Mouse (Mus musculus): ENCODE results near the gene Itgb3bp. TPM values are rescaled to one million over a fixed set of nuclear protein-coding genes. Genes with fewer than 3 reads are reported as not detected.

The Itgb3bp gene
- polyA plus RNA-seq, 1 experiment from 2014 or later: 36.0 TPM

DNA sequence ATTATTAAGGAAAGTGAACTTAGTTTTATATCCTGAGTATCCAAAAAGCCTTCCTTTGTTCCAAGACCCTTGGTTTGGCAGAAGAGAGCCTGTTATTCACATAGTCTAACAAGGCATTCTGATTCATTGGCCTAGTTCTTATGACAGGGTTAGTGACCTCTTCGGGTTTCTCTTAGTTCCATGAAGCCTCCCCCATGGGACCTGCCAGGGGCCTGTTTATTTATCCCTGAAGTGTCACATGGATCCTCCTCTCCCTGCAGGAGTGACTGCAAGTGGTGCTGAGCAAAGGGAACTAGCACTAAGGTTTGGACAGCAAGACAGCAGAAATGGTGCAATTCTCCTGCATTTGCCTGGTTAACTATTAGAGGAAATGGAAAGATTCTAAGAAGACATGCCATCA is 156.6 kb downstream of the Itgb3bp start:
- Histone ChIP-seq H3K4me2 (ENCODE audit: low read length) (no peak overlapping the region), H3K9me3 (ENCODE audit: control insufficient read depth, low read length) (no peaks in the 10 kb centered on the region), H3K4me1 (ENCODE audit: control insufficient read depth in 2 of 2, insufficient read depth in 2 of 2, low read length in 2 of 2) (no peaks in the 10 kb centered on the region), H3K9ac (ENCODE audit: low read length) (no peak overlapping the region), H3K4me3 (ENCODE audit: control insufficient read depth in 1 of 2, insufficient read depth in 1 of 2, low read depth in 1 of 2, low read length in 2 of 2) (no peak overlapping the region), H3K27ac (replicated peaks in 1 of 2; ENCODE audit: control insufficient read depth in 1 of 2, insufficient read depth in 1 of 2, low read depth in 2 of 2, low read length in 2 of 2) (no peak overlapping the region), H3K27me3 (ENCODE audit: control insufficient read depth, insufficient read depth, low read length) (no peaks in the 10 kb centered on the region), H3K36me3 (ENCODE audit: control insufficient read depth, insufficient read depth, low read length) (no peaks in the 10 kb centered on the region)
- no peak for ATAC-seq (ENCODE audit: insufficient number of reproducible peaks, insufficient read depth, low FRiP score, low read depth)
- WGBS: 44% methylated on average over 1 of the region's 1 CpGs

DNA sequence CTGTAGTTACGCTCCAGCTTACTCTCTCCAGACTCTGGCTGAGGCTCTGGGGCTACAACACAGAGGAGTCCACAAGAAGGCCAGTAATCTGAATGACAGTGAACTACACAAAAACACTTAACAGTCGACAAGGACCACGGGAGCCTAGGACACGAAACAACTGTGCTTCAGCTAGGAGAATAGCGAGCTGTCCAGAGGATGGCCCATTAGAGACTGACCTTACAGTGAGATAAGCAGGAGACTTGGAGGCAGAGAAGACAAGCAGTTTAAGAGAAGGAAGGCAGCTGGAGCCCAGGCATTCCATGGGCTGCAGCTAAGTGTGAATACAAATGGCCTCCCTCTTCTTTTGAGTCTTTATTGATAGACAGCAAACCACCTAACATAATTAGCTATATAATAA is 159.1 kb downstream of the Itgb3bp start:
- WGBS: 44% methylated on average over 5 of the region's 5 CpGs
- Histone ChIP-seq H3K36me3 (ENCODE audit: control insufficient read depth, insufficient read depth, low read length) (no peaks in the 10 kb centered on the region), H3K9me3 (ENCODE audit: control insufficient read depth, low read length) (no peaks in the 10 kb centered on the region), H3K27ac (replicated peaks in 1 of 2; ENCODE audit: control insufficient read depth in 1 of 2, insufficient read depth in 1 of 2, low read depth in 2 of 2, low read length in 2 of 2) (no peak overlapping the region), H3K4me3 (ENCODE audit: control insufficient read depth in 1 of 2, insufficient read depth in 1 of 2, low read depth in 1 of 2, low read length in 2 of 2) (no peak overlapping the region), H3K27me3 (ENCODE audit: control insufficient read depth, insufficient read depth, low read length) (no peaks in the 10 kb centered on the region), H3K9ac (ENCODE audit: low read length) (no peak overlapping the region), H3K4me1 (ENCODE audit: control insufficient read depth in 2 of 2, insufficient read depth in 2 of 2, low read length in 2 of 2) (no peaks in the 10 kb centered on the region), H3K4me2 (ENCODE audit: low read length) (no peak overlapping the region)
- ATAC-seq (ENCODE audit: insufficient number of reproducible peaks, insufficient read depth, low FRiP score, low read depth): no peak

DNA sequence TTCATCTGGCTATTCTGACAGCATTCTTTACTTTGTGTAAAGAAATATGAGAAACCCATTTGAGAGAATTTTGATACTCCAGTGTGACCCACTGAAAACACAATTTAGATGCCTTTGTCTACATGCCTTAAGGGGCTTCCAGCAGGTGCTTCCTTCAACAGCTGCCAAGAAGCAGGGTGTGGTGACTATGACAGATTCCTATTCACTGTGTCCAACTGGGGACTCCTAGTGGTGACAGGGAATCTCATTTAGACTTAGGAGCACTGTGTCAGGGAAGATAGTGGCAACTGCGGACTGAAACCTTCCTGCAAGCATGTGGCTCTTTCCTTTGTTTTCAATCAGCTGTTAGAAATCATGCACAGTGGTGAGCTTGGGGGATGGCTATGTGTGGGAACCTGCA is 162.9 kb downstream of the Itgb3bp start:
- Histone ChIP-seq H3K9me3 (ENCODE audit: control insufficient read depth, low read length) (no peaks in the 10 kb centered on the region), H3K4me1 (ENCODE audit: control insufficient read depth in 2 of 2, insufficient read depth in 2 of 2, low read length in 2 of 2) (no peaks in the 10 kb centered on the region), H3K9ac (ENCODE audit: low read length) (no peak overlapping the region), H3K27me3 (ENCODE audit: control insufficient read depth, insufficient read depth, low read length) (no peaks in the 10 kb centered on the region), H3K36me3 (ENCODE audit: control insufficient read depth, insufficient read depth, low read length) (no peaks in the 10 kb centered on the region), H3K4me2 (ENCODE audit: low read length) (no peak overlapping the region), H3K4me3 (ENCODE audit: control insufficient read depth in 1 of 2, insufficient read depth in 1 of 2, low read depth in 1 of 2, low read length in 2 of 2) (no peak overlapping the region), H3K27ac (replicated peaks in 1 of 2; ENCODE audit: control insufficient read depth in 1 of 2, insufficient read depth in 1 of 2, low read depth in 2 of 2, low read length in 2 of 2) (no peak overlapping the region)
- no peak for ATAC-seq (ENCODE audit: insufficient number of reproducible peaks, insufficient read depth, low FRiP score, low read depth)
- WGBS: 23% methylated on average over 1 of the region's 1 CpGs

DNA sequence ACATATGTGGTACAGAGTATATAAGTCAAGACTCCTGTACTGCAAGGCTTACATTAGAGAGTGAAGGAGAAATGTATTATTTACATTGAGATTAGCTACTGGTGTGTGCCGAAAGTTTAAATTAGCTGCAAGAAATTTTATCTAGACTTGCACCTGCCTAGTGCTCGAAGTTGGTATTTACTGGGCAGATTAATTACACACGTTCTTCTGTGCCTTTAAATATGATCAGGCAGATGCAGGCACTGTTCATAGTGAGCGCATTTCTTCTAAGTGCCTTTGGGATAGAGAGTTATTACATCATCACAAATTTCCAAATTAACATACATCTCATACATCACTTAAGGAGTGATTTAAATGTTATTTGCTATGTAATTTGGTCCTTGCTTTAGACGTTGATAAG is 163.3 kb downstream of the Itgb3bp start:
- Histone ChIP-seq H3K4me3 (ENCODE audit: control insufficient read depth in 1 of 2, insufficient read depth in 1 of 2, low read depth in 1 of 2, low read length in 2 of 2) (no peak overlapping the region), H3K27ac (replicated peaks in 1 of 2; ENCODE audit: control insufficient read depth in 1 of 2, insufficient read depth in 1 of 2, low read depth in 2 of 2, low read length in 2 of 2) (no peak overlapping the region), H3K9me3 (ENCODE audit: control insufficient read depth, low read length) (no peaks in the 10 kb centered on the region), H3K27me3 (ENCODE audit: control insufficient read depth, insufficient read depth, low read length) (no peaks in the 10 kb centered on the region), H3K4me1 (ENCODE audit: control insufficient read depth in 2 of 2, insufficient read depth in 2 of 2, low read length in 2 of 2) (no peaks in the 10 kb centered on the region), H3K4me2 (ENCODE audit: low read length) (no peak overlapping the region), H3K9ac (ENCODE audit: low read length) (no peak overlapping the region), H3K36me3 (ENCODE audit: control insufficient read depth, insufficient read depth, low read length) (no peaks in the 10 kb centered on the region)
- no peak for ATAC-seq (ENCODE audit: insufficient number of reproducible peaks, insufficient read depth, low FRiP score, low read depth)
- 74% methylated on average over 5 of the region's 5 CpGs for WGBS

DNA sequence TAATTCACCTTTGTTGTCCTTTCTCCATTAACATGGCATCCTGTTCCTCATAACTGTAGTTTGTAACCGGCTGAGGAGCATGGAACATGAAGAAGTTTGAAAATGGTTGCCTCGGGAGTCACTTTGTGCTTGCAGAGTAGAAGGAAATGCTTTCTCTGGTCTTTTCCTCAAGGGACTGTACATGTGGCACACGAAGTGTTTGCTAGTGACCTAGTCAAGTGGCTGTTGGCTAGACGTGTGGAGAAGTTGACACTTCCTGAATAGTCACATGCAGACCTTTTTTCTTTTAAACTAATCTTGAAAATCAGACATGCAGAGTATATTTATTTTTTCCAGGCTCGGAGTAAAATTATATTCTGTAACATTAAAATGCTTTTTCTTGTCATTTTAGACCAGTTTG is 177.2 kb downstream of the Itgb3bp start:
- WGBS: 74% methylated on average over 5 of the region's 5 CpGs
- no peak for ATAC-seq (ENCODE audit: insufficient number of reproducible peaks, insufficient read depth, low FRiP score, low read depth)
- no peaks in the 10 kb centered on the region for H3K4me1 ChIP-seq (ENCODE audit: control insufficient read depth in 2 of 2, insufficient read depth in 2 of 2, low read length in 2 of 2)
- peaks cover 13% of the 10 kb centered on the region for H3K36me3 ChIP-seq (ENCODE audit: control insufficient read depth, insufficient read depth, low read length)
- no peaks in the 10 kb centered on the region for H3K9me3 ChIP-seq (ENCODE audit: control insufficient read depth, low read length)
- H3K4me3 ChIP-seq (ENCODE audit: control insufficient read depth in 1 of 2, insufficient read depth in 1 of 2, low read depth in 1 of 2, low read length in 2 of 2): no peak overlapping the region
- H3K9ac ChIP-seq (ENCODE audit: low read length): no peak overlapping the region
- H3K27ac ChIP-seq (replicated peaks in 1 of 2; ENCODE audit: control insufficient read depth in 1 of 2, insufficient read depth in 1 of 2, low read depth in 2 of 2, low read length in 2 of 2): no peak overlapping the region
- no peak overlapping the region for H3K4me2 ChIP-seq (ENCODE audit: low read length)
- H3K27me3 ChIP-seq (ENCODE audit: control insufficient read depth, insufficient read depth, low read length): no peaks in the 10 kb centered on the region

DNA sequence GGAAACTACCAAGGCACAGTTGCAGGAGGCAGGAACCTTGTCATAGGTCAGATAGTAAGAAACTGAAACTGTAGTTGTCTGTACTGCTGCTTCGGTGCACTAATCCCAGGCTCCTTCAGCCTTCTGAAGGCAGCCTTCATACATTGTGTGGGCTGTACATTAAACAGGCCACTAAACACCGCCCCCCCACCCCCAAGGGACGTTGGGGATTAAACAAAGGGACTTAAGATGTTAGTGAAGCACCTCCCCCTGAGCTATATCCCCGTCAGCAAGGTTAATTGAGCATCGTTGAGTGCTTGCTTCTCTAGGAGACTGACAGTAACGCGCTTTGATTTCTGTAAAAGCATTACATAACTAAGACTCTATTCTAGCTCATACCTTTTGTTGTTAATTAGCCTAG is 189.8 kb downstream of the Itgb3bp start:
- ATAC-seq (ENCODE audit: insufficient number of reproducible peaks, insufficient read depth, low FRiP score, low read depth): no peak
- no peaks in the 10 kb centered on the region for H3K4me1 ChIP-seq (ENCODE audit: control insufficient read depth in 2 of 2, insufficient read depth in 2 of 2, low read length in 2 of 2)
- WGBS: 67% methylated on average over 7 of the region's 7 CpGs
- H3K36me3 ChIP-seq (ENCODE audit: control insufficient read depth, insufficient read depth, low read length): 0 out of 2 replicates have a peak, but pooled peaks cover 3% of the 10 kb centered on the region
- no peak overlapping the region for H3K4me2 ChIP-seq (ENCODE audit: low read length)
- H3K9me3 ChIP-seq (ENCODE audit: control insufficient read depth, low read length): no peaks in the 10 kb centered on the region
- H3K27me3 ChIP-seq (ENCODE audit: control insufficient read depth, insufficient read depth, low read length): no peaks in the 10 kb centered on the region
- no peak overlapping the region for H3K27ac ChIP-seq (replicated peaks in 1 of 2; ENCODE audit: control insufficient read depth in 1 of 2, insufficient read depth in 1 of 2, low read depth in 2 of 2, low read length in 2 of 2)
- no peak overlapping the region for H3K4me3 ChIP-seq (ENCODE audit: control insufficient read depth in 1 of 2, insufficient read depth in 1 of 2, low read depth in 1 of 2, low read length in 2 of 2)
- H3K9ac ChIP-seq (ENCODE audit: low read length): no peak overlapping the region

DNA sequence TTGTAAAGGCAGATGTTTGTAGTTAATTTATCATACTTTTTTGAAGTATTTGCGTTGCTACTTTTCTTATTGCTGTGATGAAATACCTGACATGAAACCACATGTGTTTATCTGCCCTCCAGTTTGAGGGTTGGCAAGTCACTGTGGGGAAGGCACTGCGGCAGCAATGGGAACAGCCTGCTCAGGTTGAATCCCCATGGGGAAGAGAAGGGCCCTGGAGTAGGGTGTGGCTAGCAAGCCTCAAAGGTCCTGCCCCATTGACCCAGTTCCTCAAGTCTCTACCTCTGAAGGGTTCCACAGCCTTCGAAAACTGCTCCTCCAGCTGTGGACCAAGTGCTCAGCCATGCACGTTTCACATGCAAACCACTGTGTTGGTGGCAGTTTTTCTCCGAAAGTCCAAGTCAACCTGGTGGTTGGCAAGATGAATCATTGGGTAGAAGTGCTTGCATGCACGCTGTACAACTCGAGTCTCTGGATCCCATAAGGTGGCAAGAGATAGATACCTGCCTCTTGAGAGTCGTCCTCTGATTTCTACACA is 203.6 kb downstream of the Itgb3bp start:
- Histone ChIP-seq H3K4me2 (ENCODE audit: low read length) (no peak overlapping the region), H3K4me1 (ENCODE audit: control insufficient read depth in 2 of 2, insufficient read depth in 2 of 2, low read length in 2 of 2) (no peaks in the 10 kb centered on the region), H3K9ac (ENCODE audit: low read length) (no peak overlapping the region), H3K36me3 (ENCODE audit: control insufficient read depth, insufficient read depth, low read length) (peaks cover 36% of the 10 kb centered on the region), H3K4me3 (ENCODE audit: control insufficient read depth in 1 of 2, insufficient read depth in 1 of 2, low read depth in 1 of 2, low read length in 2 of 2) (no peak overlapping the region), H3K27ac (replicated peaks in 1 of 2; ENCODE audit: control insufficient read depth in 1 of 2, insufficient read depth in 1 of 2, low read depth in 2 of 2, low read length in 2 of 2) (no peak overlapping the region), H3K9me3 (ENCODE audit: control insufficient read depth, low read length) (peaks cover 7% of the 10 kb centered on the region), H3K27me3 (ENCODE audit: control insufficient read depth, insufficient read depth, low read length) (no peaks in the 10 kb centered on the region)
- ATAC-seq (ENCODE audit: insufficient number of reproducible peaks, insufficient read depth, low FRiP score, low read depth): no peak
- 91% methylated on average over 8 of the region's 8 CpGs for WGBS

DNA sequence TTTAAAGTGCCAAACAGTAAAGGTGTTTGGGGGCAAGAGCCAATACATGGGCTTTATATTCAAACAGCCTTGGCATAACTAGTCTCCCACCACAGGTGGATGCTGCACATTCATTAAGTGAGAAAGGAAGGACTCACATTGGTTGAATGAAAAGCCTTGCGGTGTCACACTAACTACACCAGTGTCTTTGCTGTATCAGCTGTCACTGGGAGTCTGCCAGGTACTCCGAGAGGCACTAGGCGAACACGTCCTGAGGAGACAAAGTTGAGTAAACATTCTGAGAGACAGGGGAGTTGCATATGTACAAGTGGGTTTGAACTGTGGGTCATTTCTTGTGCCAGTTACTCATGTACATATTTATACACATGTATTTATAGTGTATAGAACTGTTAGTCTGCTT is 205.3 kb downstream of the Itgb3bp start:
- ATAC-seq (ENCODE audit: insufficient number of reproducible peaks, insufficient read depth, low FRiP score, low read depth): no peak

More for the DNA sequence above, 205.3 kb downstream of the Itgb3bp start:
- H3K27ac ChIP-seq (replicated peaks in 1 of 2; ENCODE audit: control insufficient read depth in 1 of 2, insufficient read depth in 1 of 2, low read depth in 2 of 2, low read length in 2 of 2): no peak overlapping the region
- H3K9me3 ChIP-seq (ENCODE audit: control insufficient read depth, low read length): no peaks in the 10 kb centered on the region
- no peak overlapping the region for H3K4me3 ChIP-seq (ENCODE audit: control insufficient read depth in 1 of 2, insufficient read depth in 1 of 2, low read depth in 1 of 2, low read length in 2 of 2)
- H3K9ac ChIP-seq (ENCODE audit: low read length): no peak overlapping the region
- WGBS: 85% methylated on average over 4 of the region's 4 CpGs
- H3K36me3 ChIP-seq (ENCODE audit: control insufficient read depth, insufficient read depth, low read length): peaks cover 29% of the 10 kb centered on the region
- H3K4me2 ChIP-seq (ENCODE audit: low read length): no peak overlapping the region
- no peaks in the 10 kb centered on the region for H3K4me1 ChIP-seq (ENCODE audit: control insufficient read depth in 2 of 2, insufficient read depth in 2 of 2, low read length in 2 of 2)
- H3K27me3 ChIP-seq (ENCODE audit: control insufficient read depth, insufficient read depth, low read length): no peaks in the 10 kb centered on the region

Data from heart, embryonic 14.5 days (tissue).